Mouse (Mus musculus): ENCODE measurements at regions not wholly inside any gene's neighbourhood (a gene's known extent, or its start where the extent isn't known, plus 50 kb on each side); places are given as distances from the start of the nearest gene placed in this dataset.

- Histone ChIP-seq H3K27ac (no peak overlapping the region), H3K4me3 (no peak overlapping the region)
- no peak for DNase-seq
- intact Hi-C loops (cut with DNase I): no loop called here
- no peak for TF ChIP-seq CTCF (IDR thresholded peaks at IDR 0.05)
Observed at GRCm38 (mm10) chr13:110725821-110726220, 331.0 kb downstream of the Plk2 start.

DNA sequence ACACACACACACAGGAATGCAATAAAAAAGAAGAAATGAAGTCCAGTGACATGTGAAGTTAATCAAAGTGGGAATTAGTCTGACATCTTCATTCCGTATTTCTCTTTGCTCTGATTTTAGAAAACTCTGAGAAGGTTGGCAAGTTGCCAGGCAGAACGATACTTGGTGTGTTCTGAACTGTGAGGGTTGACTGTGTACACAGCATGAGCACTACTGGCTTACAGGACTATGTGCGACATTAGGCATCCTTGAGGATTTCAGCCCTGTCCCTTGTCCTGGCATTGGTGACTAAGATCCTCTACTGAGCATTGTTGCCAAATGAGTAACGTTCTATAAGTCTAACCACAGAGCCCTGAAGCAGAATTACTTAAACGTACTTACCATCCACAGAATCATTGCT is 340.7 kb downstream of the Plk2 start:
- intact Hi-C loops (cut with DNase I): no loop called here
- DNase-seq: no peak
- H3K27ac ChIP-seq: no peak overlapping the region
- TF ChIP-seq CTCF (IDR thresholded peaks at IDR 0.05): no peak
- H3K4me3 ChIP-seq: no peak overlapping the region

GRCm38 (mm10) chr13:110741576-110742206 is 346.8 kb downstream of the Plk2 start:
- no peak overlapping the region for H3K27ac ChIP-seq
- no peak overlapping the region for H3K4me3 ChIP-seq
- intact Hi-C loops (cut with DNase I): no loop called here

GRCm38 (mm10) chr13:110747223-110747868 is 352.5 kb downstream of the Plk2 start:
- H3K27ac ChIP-seq: no peak overlapping the region
- no peak for DNase-seq
- no peak overlapping the region for H3K4me3 ChIP-seq
- intact Hi-C loops (cut with DNase I): no loop called here
- no peak for TF ChIP-seq CTCF (IDR thresholded peaks at IDR 0.05)

More at GRCm38 (mm10) chr13:110741576-110742206, 346.8 kb downstream of the Plk2 start:
- DNase-seq: no peak
- TF ChIP-seq CTCF (IDR thresholded peaks at IDR 0.05): no peak

DNA sequence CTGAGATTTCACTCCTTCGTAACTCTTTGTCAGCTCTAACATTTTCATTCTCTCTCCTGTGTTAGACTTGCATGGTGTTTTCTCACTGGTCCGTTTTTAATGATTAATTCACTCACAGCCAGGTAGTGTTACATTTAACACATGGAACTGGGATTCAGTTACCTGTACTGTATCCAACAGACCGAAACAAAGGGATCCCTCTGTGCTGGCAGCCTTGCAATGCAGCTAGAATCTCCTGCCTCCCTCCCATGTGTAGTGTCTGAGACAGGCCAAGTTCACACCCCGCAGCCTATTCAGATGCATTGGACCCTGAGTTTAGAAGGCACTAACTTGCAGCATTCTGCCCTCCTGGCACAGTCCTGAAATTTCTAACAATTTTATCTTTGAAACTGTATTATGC is 357.9 kb downstream of the Plk2 start:
- no peak for DNase-seq
- intact Hi-C loops (cut with DNase I): no loop called here
- TF ChIP-seq CTCF (IDR thresholded peaks at IDR 0.05): no peak
- H3K27ac ChIP-seq: no peak overlapping the region
- no peak overlapping the region for H3K4me3 ChIP-seq

DNA sequence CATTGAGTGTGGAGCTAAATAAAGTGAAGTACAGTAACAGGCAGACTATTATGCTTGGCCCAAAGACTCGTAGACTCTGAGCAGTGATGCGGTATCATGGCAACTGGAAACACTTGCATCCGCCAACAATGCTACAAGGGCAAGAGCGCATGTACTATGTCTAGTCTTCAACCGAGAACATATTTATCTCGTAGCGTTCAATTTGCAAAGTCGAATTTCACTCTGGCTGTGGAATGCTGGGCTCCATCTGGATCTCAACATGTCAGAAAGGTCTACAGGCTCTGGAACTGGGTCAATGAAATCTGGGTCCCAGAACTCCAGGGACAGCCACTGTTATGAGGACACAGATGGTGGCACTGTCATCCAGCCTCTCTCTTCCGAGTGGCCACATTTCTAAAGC is 359.7 kb downstream of the Plk2 start:
- H3K27ac ChIP-seq: no peak overlapping the region
- intact Hi-C loops (cut with DNase I): no loop called here
- no peak for TF ChIP-seq CTCF (IDR thresholded peaks at IDR 0.05)
- no peak overlapping the region for H3K4me3 ChIP-seq
- no peak for DNase-seq

DNA sequence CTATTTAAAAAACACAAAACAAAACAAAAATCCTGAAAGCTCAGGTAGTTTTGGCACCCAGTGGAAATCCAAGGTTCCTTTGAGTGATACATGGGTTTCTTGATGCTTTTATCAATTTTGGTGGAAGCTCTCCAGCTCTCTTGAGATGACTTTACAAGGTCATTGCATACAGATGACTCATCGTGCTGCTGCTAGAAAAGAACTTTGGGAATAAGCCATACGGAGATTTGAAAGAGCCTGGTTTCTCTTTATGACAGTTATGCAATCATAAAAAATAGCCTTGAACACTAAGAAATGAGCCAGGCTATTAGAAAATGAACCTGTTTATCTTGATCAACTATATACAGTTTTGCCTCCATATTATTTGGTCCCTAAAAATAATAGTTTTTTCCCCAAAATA is 362.0 kb downstream of the Plk2 start:
- no peak for DNase-seq
- TF ChIP-seq CTCF (IDR thresholded peaks at IDR 0.05): no peak
- intact Hi-C loops (cut with DNase I): no loop called here
- Histone ChIP-seq H3K4me3 (no peak overlapping the region), H3K27ac (no peak overlapping the region)

DNA sequence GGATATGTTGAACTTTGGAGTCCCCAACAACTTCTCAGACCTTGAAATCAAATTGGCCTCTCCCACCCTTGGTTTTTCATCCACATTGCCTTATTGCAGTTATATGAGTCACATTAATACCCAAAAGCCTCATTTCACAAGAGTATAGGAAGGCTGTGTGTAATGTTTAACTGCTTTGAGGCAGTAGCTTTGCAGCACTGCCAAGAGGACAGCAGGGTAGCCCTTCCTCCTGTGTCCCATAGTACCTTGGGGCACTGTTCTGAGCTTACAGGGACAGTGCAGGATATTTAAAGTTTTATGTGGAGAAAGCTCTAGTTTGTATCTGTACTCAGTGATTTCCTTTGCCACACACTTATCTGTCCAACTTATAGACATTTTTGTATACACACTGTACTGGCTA is 374.4 kb downstream of the Plk2 start:
- Histone ChIP-seq H3K27ac (no peak overlapping the region), H3K4me3 (no peak overlapping the region)
- no peak for TF ChIP-seq CTCF (IDR thresholded peaks at IDR 0.05)
- intact Hi-C loops (cut with DNase I): no loop called here
- DNase-seq: no peak

- no peak for TF ChIP-seq CTCF (IDR thresholded peaks at IDR 0.05)
- DNase-seq: no peak
- no peak overlapping the region for H3K4me3 ChIP-seq
- no peak overlapping the region for H3K27ac ChIP-seq
- intact Hi-C loops (cut with DNase I): no loop called here
Observed at GRCm38 (mm10) chr13:110775251-110775650, 380.4 kb downstream of the Plk2 start.

- no peak overlapping the region for H3K4me3 ChIP-seq
- no peak overlapping the region for H3K27ac ChIP-seq
- no peak for DNase-seq
- intact Hi-C loops (cut with DNase I): no loop called here
- no peak for TF ChIP-seq CTCF (IDR thresholded peaks at IDR 0.05)
Observed at GRCm38 (mm10) chr13:110784162-110784785, 389.4 kb downstream of the Plk2 start.

- intact Hi-C loops (cut with DNase I): no loop called here
- no peak for DNase-seq
- no peak overlapping the region for H3K27ac ChIP-seq
- TF ChIP-seq CTCF (IDR thresholded peaks at IDR 0.05): no peak
- no peak overlapping the region for H3K4me3 ChIP-seq
Observed at GRCm38 (mm10) chr13:110784822-110785221, 390.0 kb downstream of the Plk2 start.

GRCm38 (mm10) chr13:110798313-110798712 is 403.5 kb downstream of the Plk2 start:
- DNase-seq: no peak
- intact Hi-C loops (cut with DNase I): no loop called here
- Histone ChIP-seq H3K4me3 (no peak overlapping the region), H3K27ac (no peak overlapping the region)
- TF ChIP-seq CTCF (IDR thresholded peaks at IDR 0.05): no peak

DNA sequence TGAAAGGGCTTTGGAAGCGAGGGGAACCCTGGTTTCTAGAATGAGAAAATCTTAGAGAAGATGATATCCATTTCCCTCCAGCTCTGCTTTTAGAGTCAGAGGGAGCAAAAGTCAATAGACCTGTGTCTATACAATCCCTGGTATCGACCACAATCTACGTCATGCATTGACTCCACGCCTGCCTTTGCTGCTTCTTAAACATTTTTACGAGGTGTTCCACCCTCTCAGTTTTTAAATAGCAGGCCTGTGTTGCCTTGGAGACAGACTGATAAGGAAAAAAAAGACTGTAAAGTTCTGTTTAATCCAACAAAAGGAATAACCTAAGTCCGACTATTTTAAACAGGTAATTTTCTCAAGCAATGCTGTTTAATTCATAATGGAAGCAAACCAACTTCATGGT is 408.0 kb downstream of the Plk2 start:
- TF ChIP-seq CTCF (IDR thresholded peaks at IDR 0.05): no peak
- H3K27ac ChIP-seq: no peak overlapping the region
- H3K4me3 ChIP-seq: no peak overlapping the region
- intact Hi-C loops (cut with DNase I): no loop called here
- no peak for DNase-seq

- no peak overlapping the region for H3K27ac ChIP-seq
- H3K4me3 ChIP-seq: no peak overlapping the region
- intact Hi-C loops (cut with DNase I): no loop called here
- no peak for TF ChIP-seq CTCF (IDR thresholded peaks at IDR 0.05)
- DNase-seq: no peak
Observed at GRCm38 (mm10) chr13:110812401-110812800, 417.6 kb downstream of the Plk2 start.
